Mouse (Mus musculus) cortical plate, adult 2 months (tissue): ENCODE measurements around the gene Bank1.

Experiments
- CTCF ChIP-seq: fragments of 200-500 bp; IDR thresholded peaks from 2 replicates; pipeline ENCODE4 v1.5.1; 2011; ENCODE audit warnings: mild to moderate bottlenecking, control low read depth, low read length; ENCODE audit not compliant: insufficient read depth; ENCODE audit errors: extremely low read depth
- POLR2A ChIP-seq: fragments of 200-500 bp; IDR thresholded peaks from 2 replicates; pipeline ENCODE4 v1.6.1; 2011; ENCODE audit warnings: mild to moderate bottlenecking, low read length, control low read depth; ENCODE audit not compliant: insufficient read depth; ENCODE audit errors: extremely low read depth

DNA sequence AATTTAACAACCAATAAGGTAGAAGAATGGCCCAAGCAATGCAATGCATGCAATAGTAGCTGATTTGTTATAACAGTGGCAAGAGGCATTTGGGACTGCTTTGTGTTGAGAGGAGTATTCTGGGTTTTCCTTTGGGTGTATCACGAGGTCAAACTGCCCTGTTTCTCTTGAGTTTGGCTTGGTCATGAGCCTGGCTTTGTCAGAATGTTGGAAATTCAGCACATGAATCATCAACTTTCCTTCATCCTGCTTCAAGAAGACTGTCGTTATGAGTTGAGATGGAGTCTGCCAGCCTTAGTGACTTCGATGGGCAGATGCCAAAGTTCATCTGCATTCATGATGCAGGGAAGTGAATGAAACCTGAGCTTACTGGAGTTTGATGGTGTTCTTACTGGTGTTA, 175.0 kb downstream of the Bank1 start:
- TF ChIP-seq CTCF = no peak
- TF ChIP-seq POLR2A = no peak
